Mouse (Mus musculus): ENCODE data around the gene Mboat2.

DNA sequence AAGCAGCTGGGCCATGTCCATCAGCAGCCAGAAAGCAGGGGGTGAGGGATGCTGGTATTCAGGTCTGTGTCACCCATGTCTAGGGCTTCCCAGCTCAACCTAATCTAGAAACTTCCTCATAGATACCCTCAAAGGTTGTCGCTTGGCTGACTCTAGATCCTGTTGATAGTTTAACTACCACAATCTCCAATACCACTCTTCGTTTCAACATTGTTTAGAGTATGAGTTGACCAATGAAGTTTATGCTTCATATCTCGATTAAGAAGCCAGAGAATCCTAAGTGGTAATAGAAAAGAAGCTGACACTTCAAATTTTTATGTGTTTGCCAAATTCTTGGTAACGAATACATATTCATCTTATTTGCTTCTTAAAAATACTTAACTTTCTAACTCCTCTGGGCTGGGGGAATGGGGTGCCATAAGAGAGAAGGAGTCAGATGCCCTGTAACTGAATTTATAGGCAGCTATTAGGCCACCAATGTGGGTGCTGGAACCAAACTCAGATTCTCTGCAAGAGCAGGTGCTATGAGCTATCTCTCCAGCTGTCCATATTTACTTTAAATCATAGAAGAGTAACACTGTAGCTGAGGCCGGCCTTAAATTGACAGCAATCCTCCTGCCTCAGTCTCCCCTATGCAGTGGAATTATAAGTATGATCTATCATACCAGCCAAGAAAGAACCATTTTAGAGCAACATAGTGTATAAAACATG is 141.0 kb downstream of the Mboat2 start:
- no peak for TF ChIP-seq CTCF (IDR thresholded peaks at IDR 0.05; ENCODE audit: borderline replicate concordance, insufficient read depth, low read length)
- TF ChIP-seq POLR2A (IDR thresholded peaks at IDR 0.05; ENCODE audit: low read depth, low read length) = no peak
